Mouse (Mus musculus): Measurements from ENCODE around the gene Efs. TPM values are rescaled to one million over a fixed set of nuclear protein-coding genes. Genes with fewer than 3 reads are reported as not detected.

Efs gene
- total and polyA plus RNA-seq, 2 experiments from 2014 or later: 3.9 to 22.2 TPM

DNA sequence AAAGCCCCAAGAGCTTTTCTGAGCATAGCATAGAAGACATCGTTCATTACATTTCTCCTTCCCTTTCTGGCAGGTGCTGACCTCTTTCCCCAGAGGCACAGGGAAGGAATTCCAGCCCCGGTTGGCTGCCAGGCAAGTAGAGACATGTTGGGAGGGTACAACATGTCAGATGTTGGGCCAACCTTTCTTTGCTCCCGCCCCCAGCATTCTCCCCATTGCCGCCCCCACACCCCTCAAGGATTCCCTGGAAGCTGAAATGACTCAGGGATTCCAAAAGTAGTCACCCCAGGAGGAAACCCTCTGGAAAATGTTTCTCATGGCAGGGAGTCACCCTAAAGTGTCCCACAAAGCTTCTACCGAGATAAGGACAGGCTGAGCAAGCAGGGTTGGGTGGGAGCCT, 3.9 kb upstream of the Efs start:
- Histone ChIP-seq H3K9me3 (replicated peaks; ENCODE audit: control insufficient read depth, low read length) (no peaks in the 10 kb centered on the region), H3K4me1 (ENCODE audit: control insufficient read depth, insufficient read depth) (no peaks in the 10 kb centered on the region; the same call in 1 of the 2 replicates), H3K4me2 (ENCODE audit: low read depth, low read length) (no peak overlapping the region), H3K36me3 (replicated peaks; ENCODE audit: control insufficient read depth, insufficient read depth, low read length) (no peaks in the 10 kb centered on the region), H3K27me3 (ENCODE audit: control insufficient read depth, insufficient read depth, low read length) (no peaks in the 10 kb centered on the region), H3K4me3 (ENCODE audit: low read depth, low read length) (no peak overlapping the region), H3K27ac (ENCODE audit: low read depth) (no peak overlapping the region), H3K9ac (replicated peaks; ENCODE audit: low read depth, low read length) (no peak overlapping the region)
- WGBS: 53% methylated on average over 5 of the region's 5 CpGs
- DNase-seq (ENCODE audit: low spot score) (no peak), ATAC-seq (ENCODE audit: insufficient read depth, low read depth) (no peak)
- TF ChIP-seq CTCF (IDR thresholded peaks at IDR 0.05; ENCODE audit: low read depth) (no peak), EP300 (IDR thresholded peaks at IDR 0.05; ENCODE audit: low read depth) (no peak)

DNA sequence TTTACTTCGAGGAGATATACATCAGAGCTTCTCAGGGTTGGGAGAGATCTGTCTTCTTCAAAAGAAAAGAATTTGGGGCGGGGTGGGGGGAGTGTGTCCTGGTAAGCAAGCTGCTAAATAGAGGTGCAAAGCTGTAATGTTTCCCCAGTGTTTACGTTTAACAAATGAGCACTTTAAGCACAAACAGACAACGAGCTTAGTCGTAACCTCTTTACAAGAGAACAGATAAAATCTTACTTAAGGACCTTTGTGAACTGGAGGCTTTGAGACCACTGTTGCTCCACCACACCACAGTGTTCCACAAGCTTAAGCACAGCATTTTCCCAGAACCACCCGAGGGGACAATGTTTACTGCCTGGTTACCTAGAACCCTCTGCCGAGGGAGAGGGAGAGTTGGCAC, 1.4 kb upstream of the Efs start:
- Histone ChIP-seq H3K27me3 (ENCODE audit: control insufficient read depth, insufficient read depth, low read length) (no peaks in the 10 kb centered on the region), H3K9ac (replicated peaks; ENCODE audit: low read depth, low read length) (no peak overlapping the region), H3K27ac (ENCODE audit: low read depth) (peak overlapping the region; percentile 82; the same call in 1 of the 2 replicates), H3K4me3 (ENCODE audit: low read depth, low read length) (no peak overlapping the region), H3K4me2 (ENCODE audit: low read depth, low read length) (0 out of 2 replicates have a peak overlapping the region, but pooled peaks have one; percentile 81), H3K36me3 (replicated peaks; ENCODE audit: control insufficient read depth, insufficient read depth, low read length) (no peaks in the 10 kb centered on the region), H3K9me3 (replicated peaks; ENCODE audit: control insufficient read depth, low read length) (no peaks in the 10 kb centered on the region), H3K4me1 (ENCODE audit: control insufficient read depth, insufficient read depth) (peaks cover 3% of the 10 kb centered on the region; the same call in 1 of the 2 replicates)
- no peak for DNase-seq (ENCODE audit: low spot score)
- TF ChIP-seq EP300 (IDR thresholded peaks at IDR 0.05; ENCODE audit: low read depth) (no peak), CTCF (IDR thresholded peaks at IDR 0.05; ENCODE audit: low read depth) (no peak)
- no peak for ATAC-seq (ENCODE audit: insufficient read depth, low read depth)
- WGBS: 45% methylated on average over 7 of the region's 7 CpGs

DNA sequence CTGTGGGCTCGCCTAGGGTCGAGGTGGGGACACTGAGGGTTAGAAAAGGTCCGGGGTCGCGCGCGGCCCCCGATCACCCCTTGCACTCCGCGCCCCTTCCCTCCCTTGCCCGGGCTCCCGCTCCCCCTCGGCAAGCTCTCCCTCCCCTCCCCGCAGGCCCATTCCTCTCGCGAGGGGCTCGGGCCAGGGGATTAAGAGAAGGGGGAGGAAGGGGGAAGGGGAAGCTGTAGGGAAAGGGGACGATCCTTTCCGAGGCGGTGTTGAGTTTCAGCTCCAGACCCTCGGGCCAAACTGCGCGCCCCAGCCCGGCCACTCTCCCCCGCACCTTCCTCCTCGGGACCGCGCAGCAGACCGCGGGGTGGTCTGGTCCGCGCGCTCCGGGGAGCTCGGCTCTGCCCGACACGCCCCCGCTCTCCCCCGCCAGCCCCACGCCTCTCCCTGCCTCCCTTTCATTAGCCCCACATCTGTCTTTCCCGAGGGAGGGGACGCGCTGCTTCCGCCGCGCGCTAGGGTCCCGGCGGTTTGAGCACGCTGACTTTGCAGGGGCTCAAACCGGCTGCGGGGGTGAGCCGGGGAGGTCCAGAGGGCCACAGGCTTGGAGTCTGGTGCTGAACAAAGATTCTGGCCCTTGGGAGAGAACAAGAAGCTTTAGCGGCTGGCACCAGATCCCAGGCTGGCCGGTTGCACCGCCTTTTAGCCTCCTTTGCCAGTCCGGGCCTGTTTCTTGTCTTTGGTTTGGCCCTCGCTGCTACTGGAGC, 654 bp upstream of the Efs start:
- no peaks in the 10 kb centered on the region for H3K36me3 ChIP-seq (replicated peaks; ENCODE audit: control insufficient read depth, insufficient read depth, low read length)
- no peak for DNase-seq (ENCODE audit: low spot score)
- H3K9ac ChIP-seq (replicated peaks; ENCODE audit: low read depth, low read length): peak overlapping the region; percentile 63
- H3K9me3 ChIP-seq (replicated peaks; ENCODE audit: control insufficient read depth, low read length): no peaks in the 10 kb centered on the region
- no peaks in the 10 kb centered on the region for H3K27me3 ChIP-seq (ENCODE audit: control insufficient read depth, insufficient read depth, low read length)
- peak; percentile 40 for ATAC-seq (ENCODE audit: insufficient read depth, low read depth)
- WGBS: 2% methylated on average over 42 of the region's 58 CpGs
- peak overlapping the region; percentile 82 for H3K27ac ChIP-seq (ENCODE audit: low read depth)
- peak overlapping the region; percentile 81 for H3K4me2 ChIP-seq (ENCODE audit: low read depth, low read length)
- peak overlapping the region; percentile 53 for H3K4me3 ChIP-seq (ENCODE audit: low read depth, low read length)
- peaks cover 3% of the 10 kb centered on the region; the same call in 1 of the 2 replicates for H3K4me1 ChIP-seq (ENCODE audit: control insufficient read depth, insufficient read depth)
- no peak for TF ChIP-seq CTCF (IDR thresholded peaks at IDR 0.05; ENCODE audit: low read depth)
- TF ChIP-seq EP300 (IDR thresholded peaks at IDR 0.05; ENCODE audit: low read depth): no peak

DNA sequence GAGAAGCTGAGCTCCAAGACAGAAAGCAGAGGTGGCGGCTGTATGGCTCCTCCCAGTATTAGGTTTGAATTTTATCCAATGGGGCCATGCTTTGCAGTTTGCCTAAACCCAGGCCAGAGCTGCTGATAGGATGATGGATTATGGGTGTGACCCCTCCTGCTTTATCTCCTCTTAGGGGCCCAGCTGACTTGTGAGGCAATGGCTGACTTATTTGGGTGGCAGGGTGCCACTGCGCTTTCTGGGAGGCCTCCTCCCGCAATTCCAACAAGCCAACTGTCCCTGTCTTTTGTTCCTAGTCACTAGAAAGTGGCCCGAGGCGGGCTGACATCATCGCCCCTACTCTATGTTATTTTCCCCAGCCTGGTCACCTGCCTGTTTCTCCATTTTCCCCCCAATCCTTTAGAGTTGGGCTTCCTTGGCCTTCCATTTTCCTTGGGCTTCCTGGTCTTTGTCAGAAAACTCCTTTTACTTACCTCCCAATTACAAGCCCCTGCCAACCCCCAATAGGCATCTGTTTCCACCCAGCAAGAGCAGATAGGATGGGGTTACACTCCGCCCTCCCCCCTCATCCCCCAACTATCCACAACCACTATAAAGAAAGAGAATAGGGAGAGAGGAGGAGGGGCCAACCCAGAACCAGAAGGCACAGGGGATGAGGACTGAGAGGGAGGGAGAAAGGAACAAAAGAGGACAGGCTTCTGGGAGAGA, 1.1 kb downstream of the Efs start:
- H3K27ac ChIP-seq (ENCODE audit: low read depth): peak overlapping the region; percentile 82
- no peaks in the 10 kb centered on the region for H3K36me3 ChIP-seq (replicated peaks; ENCODE audit: control insufficient read depth, insufficient read depth, low read length)
- DNase-seq (ENCODE audit: low spot score): no peak
- peak; percentile 66 for ATAC-seq (ENCODE audit: insufficient read depth, low read depth)
- 37% methylated on average over 7 of the region's 7 CpGs for WGBS
- H3K27me3 ChIP-seq (ENCODE audit: control insufficient read depth, insufficient read depth, low read length): no peaks in the 10 kb centered on the region
- H3K4me3 ChIP-seq (ENCODE audit: low read depth, low read length): peak overlapping the region; percentile 53
- no peaks in the 10 kb centered on the region for H3K9me3 ChIP-seq (replicated peaks; ENCODE audit: control insufficient read depth, low read length)
- H3K4me1 ChIP-seq (ENCODE audit: control insufficient read depth, insufficient read depth): peaks cover 3% of the 10 kb centered on the region; the same call in 1 of the 2 replicates
- H3K9ac ChIP-seq (replicated peaks; ENCODE audit: low read depth, low read length): no peak overlapping the region
- no peak for TF ChIP-seq CTCF (IDR thresholded peaks at IDR 0.05; ENCODE audit: low read depth)
- H3K4me2 ChIP-seq (ENCODE audit: low read depth, low read length): peak overlapping the region; percentile 81

DNA sequence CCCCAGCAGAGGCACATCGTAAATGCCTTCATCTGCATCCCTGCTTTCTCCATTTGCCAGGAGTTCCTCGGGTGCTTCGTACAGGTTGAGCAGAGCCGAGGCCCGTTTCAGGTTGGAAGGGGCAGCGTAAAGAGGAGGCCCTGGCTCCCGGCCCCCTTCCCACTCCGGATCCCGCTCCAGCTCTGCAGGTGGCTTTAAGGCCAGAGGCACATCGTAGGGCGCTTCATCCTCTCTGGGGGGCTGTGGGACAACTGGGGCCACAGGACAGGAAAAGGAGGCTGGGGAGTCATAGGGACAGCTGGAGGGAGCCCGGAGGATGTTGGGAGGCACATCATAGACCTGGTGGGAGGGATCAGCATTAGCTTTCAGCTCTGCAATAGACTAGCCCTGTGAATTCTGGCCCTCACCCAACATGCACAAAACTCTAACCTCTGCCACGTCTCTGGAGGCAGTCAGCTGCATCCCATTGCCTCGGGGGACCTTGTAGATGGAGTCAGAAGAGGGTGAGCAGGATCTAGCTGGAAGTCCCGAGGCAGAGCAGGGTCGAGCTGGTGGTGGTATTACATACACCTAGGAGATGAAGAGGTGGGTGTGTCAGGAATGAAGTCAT, 5.7 kb downstream of the Efs start:
- DNase-seq (ENCODE audit: low spot score) (no peak), ATAC-seq (ENCODE audit: insufficient read depth, low read depth) (no peak)
- TF ChIP-seq CTCF (IDR thresholded peaks at IDR 0.05; ENCODE audit: low read depth): no peak
- TF ChIP-seq EP300 (IDR thresholded peaks at IDR 0.05; ENCODE audit: low read depth): no peak
- H3K36me3 ChIP-seq (replicated peaks; ENCODE audit: control insufficient read depth, insufficient read depth, low read length): 0 out of 2 replicates have a peak, but pooled peaks cover 12% of the 10 kb centered on the region
- H3K9ac ChIP-seq (replicated peaks; ENCODE audit: low read depth, low read length): no peak overlapping the region
- peaks cover 3% of the 10 kb centered on the region; the same call in 1 of the 2 replicates for H3K4me1 ChIP-seq (ENCODE audit: control insufficient read depth, insufficient read depth)
- no peaks in the 10 kb centered on the region for H3K27me3 ChIP-seq (ENCODE audit: control insufficient read depth, insufficient read depth, low read length)
- no peak overlapping the region for H3K4me2 ChIP-seq (ENCODE audit: low read depth, low read length)
- H3K9me3 ChIP-seq (replicated peaks; ENCODE audit: control insufficient read depth, low read length): no peaks in the 10 kb centered on the region
- H3K27ac ChIP-seq (ENCODE audit: low read depth): no peak overlapping the region
- no peak overlapping the region for H3K4me3 ChIP-seq (ENCODE audit: low read depth, low read length)
- 81% methylated on average over 16 of the region's 16 CpGs for WGBS
